Mouse (Mus musculus) cerebellum, postnatal 25 days (tissue): ENCODE results near the gene Fas.

Experiments used
- DNase-seq, 2 experiments: peaks; one replicate each; pipeline ENCODE4 v3.0.0; 2021; ENCODE audit warnings: mixed read lengths in 2 of 2

Gene Fas

DNA sequence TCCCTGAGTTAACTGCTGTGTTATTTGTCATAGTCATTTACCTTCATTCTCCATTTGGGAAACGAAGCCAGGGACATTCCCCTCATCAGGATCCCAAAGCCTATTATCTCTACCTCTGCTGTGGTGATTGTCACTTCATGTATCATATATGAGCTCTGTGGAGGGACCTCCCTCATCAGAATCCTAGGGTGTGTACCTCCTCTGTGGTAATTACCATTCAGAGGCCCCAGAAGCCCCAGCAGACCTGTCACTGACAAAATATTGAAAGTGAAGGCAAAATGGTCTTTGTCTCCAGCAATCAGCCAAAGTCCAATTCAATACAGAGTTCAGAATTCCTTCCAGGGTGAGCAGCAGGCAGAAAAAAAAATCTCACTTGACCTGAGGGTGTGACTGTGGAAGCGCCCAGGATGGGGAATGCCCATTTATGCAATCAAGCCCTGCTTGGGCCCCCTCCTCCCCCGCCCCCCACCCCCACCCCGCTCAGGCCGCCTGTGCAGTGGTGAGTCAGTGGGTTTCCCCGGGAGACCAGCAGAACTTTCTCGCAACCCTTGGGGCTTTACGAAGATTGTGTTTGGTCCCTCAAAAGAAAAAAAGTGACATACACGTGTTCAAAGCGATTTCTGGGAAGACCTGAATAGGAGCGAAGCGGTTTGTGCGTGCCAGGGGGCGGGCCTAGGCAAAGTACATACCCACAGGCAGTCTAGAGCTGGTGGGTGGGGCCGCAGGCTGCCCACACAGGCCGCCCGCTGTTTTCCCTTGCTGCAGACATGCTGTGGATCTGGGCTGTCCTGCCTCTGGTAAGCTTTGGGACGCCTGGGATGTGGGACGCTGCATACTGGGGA lies at the start of gene Fas:
TSS of gene Fas (plus strand) at position 719 of the 842 bp plus-strand sequence.
- DNase-seq = peak; percentile 10 to 38

GRCm38 (mm10) chr19:34241247-34241915 lies 49.1 kb upstream of the Fas start:
- DNase-seq = no peak

DNA sequence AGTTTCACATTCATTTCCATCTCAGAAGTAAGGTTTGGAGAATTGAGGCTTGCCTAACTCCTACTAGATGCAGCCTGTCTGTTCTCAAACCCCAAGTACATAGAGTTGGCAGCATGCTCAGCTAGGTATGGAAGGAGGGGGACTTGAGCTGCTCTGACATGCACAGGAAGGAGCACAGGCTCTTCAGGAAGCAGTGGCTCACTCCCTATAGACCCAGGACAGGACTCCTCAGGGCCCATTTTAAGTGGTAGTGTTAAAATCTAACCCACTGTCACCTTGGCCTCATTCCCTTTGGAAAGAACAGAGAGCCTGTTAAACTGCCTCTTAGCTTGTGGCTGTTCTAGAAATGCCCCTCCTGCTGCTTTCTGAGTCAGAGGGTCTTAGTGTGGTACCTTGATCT lies 47.5 kb upstream of the Fas start:
- no peak for DNase-seq

GRCm38 (mm10) chr19:34244056-34244455 lies 46.4 kb upstream of the Fas start:
- peak; percentile 25 to 53 for DNase-seq

DNA sequence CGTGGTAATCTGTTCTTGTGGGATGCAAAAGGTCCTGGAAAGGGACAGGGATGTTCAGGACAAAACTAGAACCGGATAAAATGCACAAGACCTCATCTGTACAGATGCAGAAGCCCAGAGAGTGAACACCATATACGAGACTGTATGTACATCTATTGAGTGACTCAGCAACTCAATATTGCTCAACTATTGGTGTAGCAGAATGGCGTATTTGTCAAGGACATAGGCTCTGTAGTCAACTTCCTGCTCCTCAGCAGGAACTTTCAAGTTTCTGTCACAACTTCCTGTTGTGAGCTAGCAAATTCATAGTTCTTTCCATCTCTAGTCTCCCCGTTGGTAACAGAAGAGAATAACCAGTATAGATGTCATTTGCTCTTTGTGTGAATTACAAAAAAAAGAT lies 41.9 kb upstream of the Fas start:
- no peak for DNase-seq

DNA sequence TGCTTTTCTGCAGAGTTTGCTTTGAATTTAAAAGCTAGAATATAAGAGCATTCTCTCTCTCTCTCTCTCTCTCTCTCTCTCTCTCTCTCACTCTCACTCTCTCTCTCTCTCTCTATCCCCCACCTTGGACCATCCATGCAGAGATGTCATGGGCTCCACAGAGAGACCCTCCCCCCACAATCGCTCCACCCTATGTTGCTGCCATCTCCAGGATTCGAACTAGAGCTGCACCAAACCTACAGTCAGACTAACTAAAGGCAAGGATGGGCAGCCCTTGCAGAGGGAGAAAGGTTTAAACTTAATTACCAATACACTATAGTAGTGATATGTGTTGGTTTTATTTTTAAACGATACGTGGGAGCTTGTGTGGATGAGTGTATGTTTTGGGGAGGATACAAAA lies 39.8 kb upstream of the Fas start:
- DNase-seq = no peak

DNA sequence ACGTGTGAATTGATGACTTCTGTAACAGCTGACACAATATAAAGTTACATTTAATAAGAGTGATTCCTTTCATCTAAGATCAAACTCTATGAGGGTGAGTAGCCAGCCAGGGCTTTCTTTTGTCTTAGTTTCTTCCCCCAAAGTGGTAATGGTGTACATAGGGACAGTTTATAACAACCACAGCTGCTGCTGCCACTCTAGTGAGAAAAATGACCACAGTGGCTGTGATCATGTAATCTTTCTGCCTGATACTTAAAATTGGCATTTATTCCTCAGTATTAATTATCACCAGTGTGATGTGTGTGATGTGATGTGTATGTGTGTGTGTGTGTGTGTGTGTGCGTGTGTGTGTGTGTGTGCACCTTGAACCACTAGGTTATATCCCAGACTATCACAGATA lies 38.6 kb upstream of the Fas start:
- DNase-seq = no peak

- DNase-seq = no peak
Observed at GRCm38 (mm10) chr19:34252450-34252849, 38.0 kb upstream of the Fas start.

- DNase-seq = no peak
Observed at GRCm38 (mm10) chr19:34254101-34254879, 36.2 kb upstream of the Fas start.

GRCm38 (mm10) chr19:34254880-34255681 lies 35.4 kb upstream of the Fas start, which contains the start of gene Acta2:
Gene Acta2 (minus strand): TSS chr19:34255590.
- no peak for DNase-seq

GRCm38 (mm10) chr19:34256149-34256548 lies 34.3 kb upstream of the Fas start:
- no peak for DNase-seq

- no peak for DNase-seq
Observed at GRCm38 (mm10) chr19:34256936-34257335, 33.5 kb upstream of the Fas start.

- DNase-seq = no peak
Observed at GRCm38 (mm10) chr19:34262273-34262974, 28.0 kb upstream of the Fas start.

GRCm38 (mm10) chr19:34265604-34266193 lies 24.8 kb upstream of the Fas start:
- DNase-seq = no peak

GRCm38 (mm10) chr19:34268991-34269390 lies 21.5 kb upstream of the Fas start:
- DNase-seq = no peak

GRCm38 (mm10) chr19:34270106-34270726 lies 20.2 kb upstream of the Fas start:
- no peak for DNase-seq

- no peak for DNase-seq
Observed at GRCm38 (mm10) chr19:34270824-34271464, 19.5 kb upstream of the Fas start.

- no peak for DNase-seq
Observed at GRCm38 (mm10) chr19:34273073-34273472, 17.4 kb upstream of the Fas start.

GRCm38 (mm10) chr19:34278078-34278477 lies 12.4 kb upstream of the Fas start:
- no peak for DNase-seq

- DNase-seq = no peak
Observed at GRCm38 (mm10) chr19:34283614-34284013, 6.9 kb upstream of the Fas start.
